Mouse (Mus musculus) frontal cortex, adult (tissue): ENCODE measurements around the gene Cldn6.
A peak's percentile ranks its signal among the peaks of the same experiment; 100 is the strongest.

Source experiments
- ATAC-seq: cut with Nextera tagmentation; 2 replicates; pipeline ENCODE4 v1.9.2; 2017; ENCODE audit warnings: mild to moderate bottlenecking, moderate library complexity, mixed read lengths; ENCODE audit not compliant: low TSS enrichment

The Cldn6 gene

GRCm38 (mm10) chr17:23675127-23675526 is 3.9 kb upstream of the Cldn6 start:
- no peak for ATAC-seq

GRCm38 (mm10) chr17:23675564-23676281 is 3.3 kb upstream of the Cldn6 start:
- no peak for ATAC-seq

DNA sequence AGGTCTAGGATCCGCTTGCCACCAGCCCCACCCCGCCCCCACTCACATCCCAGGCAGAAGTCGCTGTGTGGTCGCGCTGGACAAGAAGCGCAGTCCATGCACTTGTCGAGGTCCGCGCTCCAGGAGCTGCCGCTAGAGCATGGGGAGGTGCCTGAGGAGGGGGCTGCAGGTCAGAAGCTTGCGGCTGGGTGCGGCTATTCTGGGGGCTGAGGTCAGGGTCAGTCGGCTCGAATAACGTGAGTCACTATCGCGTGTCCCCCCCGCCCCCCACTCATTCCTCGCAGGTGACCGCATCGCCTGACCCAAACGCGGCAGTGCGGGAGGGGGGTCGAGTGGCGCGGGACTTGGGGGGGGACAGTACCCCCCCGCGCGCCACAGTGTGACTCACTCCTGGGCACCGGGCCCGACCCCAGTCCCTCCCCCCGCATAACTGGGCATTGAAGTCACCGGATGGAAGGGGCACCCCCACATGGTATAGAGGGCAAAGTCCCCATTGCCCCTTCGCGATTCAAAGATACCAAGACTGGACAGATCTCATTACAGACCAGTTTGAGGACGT is 2.5 kb upstream of the Cldn6 start:
- no peak for ATAC-seq

DNA sequence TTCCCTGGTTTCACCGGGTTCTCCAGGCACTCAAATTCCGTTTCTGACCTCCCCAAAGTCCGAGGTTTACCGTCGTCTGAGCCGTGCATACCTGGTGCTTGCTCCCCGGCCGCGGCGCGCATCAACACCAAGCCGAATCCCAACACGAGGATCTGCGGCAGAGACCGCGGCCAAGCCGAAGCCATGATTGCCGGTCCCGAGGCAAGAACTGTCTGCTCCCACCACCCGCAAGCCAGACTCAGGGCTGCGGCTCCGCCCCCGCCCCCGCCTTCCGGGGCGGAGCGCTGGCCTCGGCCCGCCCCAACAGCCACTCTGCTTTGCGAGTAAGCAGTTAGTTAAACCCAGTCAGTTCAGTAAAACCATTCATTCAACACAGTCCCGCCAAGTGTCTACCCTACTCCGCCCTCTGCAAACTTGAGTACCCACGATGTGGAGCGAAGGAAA is 1.8 kb upstream of the Cldn6 start, which contains the start of gene Tnfrsf12a:
Gene Tnfrsf12a, minus strand, starts transcription at position 233 of the 444 bp plus-strand sequence.
- peak; percentile 38 for ATAC-seq

- no peak for ATAC-seq
Measured at GRCm38 (mm10) chr17:23680336-23680735, 1.3 kb downstream of the Cldn6 start.

GRCm38 (mm10) chr17:23681086-23681485 is 2.0 kb downstream of the Cldn6 start:
- no peak for ATAC-seq

DNA sequence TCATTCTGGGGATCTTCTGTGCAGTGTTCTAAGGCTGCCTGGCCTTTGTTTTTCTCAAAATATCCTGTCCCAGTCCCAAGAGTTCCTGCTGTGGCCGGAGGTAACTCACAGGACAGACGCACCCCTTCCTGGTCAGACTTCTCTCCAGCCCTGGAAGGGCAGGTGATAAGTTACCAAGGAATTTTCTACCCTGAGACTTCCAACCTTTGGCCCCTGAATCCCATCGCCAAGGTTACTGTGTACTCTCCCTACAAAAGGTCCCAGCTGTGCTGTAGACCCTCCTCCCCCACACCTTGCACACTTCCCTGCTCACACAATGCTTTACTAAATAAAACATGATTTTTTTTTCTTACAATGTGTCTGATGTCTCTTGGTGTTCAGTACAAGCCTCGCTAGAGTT is 3.0 kb downstream of the Cldn6 start:
- ATAC-seq, result no peak

DNA sequence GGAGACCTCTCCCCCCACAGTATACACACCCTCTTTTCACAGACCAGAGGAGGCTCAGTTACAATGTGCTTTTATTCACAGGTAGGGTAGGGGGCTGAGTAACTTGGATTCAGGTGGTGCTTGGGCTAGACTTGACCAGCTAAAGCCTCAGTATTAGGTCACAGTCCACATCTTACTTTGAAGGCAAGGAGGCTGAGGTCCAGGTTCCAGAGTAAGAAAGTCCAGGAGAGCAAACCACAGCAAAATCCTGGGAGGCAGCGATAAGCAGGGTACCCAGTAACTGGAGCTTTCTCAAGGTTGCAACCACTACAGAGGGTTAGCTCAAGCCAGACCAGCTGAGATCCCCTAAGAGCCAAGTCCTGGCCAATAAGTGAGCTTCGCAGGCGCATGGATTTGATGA is 3.5 kb downstream of the Cldn6 start:
- ATAC-seq, result no peak

- ATAC-seq, result no peak
Measured at GRCm38 (mm10) chr17:23683226-23683625, 4.2 kb downstream of the Cldn6 start.

DNA sequence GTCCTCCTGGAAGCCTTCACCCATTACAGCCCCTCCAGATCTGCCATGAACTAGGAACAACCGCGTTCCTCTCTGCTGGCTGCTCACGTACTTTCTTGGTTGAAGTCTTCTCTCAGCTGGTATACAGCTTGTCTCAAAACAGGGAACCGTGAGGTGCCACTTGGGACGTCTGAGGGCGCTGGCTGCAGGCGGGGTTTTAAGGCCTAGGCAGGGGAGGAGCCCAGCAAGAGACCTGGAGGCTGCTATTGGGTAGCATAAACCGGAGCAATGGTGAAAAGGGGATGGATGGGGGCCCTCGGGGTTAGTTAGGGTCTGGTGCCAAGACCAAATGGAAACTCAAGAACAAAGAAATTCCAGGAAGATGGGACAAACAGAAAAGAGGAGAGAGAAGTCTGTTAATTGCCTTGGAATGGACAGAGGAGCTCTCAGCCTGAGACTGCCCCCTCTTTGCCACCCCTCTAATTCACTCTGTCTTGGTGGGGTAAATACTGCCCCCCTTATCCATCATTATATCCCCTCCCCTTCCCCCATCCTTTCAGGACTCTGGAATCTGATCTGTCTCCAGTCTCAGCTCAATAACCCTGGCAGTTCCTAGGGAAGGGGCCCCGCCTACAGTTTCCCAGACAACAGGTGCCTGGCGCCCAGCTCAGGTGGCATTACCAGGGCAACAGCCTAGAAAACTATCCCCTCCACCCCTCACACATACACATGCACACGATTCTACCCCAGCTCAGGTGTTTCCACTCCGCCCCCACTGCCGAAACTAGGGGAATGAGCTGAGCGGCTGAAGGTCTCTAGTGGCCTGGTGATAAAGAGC is 5.0 kb downstream of the Cldn6 start, which contains the start of gene Cldn9:
Gene Cldn9, minus strand, starts transcription at position 171 of the 817 bp plus-strand sequence.
- ATAC-seq, result no peak

- ATAC-seq, result no peak
Measured at GRCm38 (mm10) chr17:23694491-23694890, 15.4 kb downstream of the Cldn6 start.

DNA sequence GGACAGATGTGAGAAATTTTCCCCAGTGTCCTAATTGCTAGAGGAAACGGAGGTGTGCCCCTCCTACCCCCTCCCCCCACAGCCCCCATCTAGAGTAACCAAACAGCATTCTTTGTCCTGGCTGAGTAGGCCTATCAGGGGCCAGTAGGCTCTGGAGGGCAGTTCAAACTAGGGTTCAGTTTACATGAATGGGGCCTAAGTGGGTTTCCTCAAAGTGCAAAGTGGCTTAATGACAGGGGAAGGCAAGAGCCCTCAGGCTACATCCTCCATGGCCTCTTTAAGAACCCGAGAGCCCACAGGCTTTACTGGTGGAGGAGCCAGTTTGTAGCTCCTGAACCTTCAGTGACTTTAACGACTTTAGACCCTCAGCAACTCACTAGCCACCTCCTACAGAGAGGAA is 16.8 kb downstream of the Cldn6 start:
- ATAC-seq, result no peak

GRCm38 (mm10) chr17:23699131-23700077 is 20.4 kb downstream of the Cldn6 start:
- peak; percentile 53 for ATAC-seq

DNA sequence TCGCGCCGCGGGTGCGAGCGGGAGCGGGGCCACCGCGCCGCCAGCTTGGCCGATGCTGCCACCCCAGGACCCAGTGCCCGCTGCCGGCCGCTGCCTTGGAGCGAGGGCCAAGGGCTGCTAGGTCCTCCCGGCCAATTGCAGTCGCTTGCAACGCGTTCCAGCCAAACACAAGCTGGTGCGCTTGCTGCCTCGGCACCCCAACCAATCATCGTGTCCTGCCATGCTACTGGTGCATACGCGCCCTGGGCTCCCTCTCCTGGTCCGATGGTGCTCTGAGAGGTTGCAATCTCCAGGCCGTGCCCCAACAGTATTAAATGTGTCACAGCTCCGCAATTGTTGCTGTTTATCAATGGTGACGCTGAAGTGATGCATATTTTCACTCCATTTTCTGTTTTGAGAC is 21.0 kb downstream of the Cldn6 start:
- ATAC-seq, result peak; percentile 98

DNA sequence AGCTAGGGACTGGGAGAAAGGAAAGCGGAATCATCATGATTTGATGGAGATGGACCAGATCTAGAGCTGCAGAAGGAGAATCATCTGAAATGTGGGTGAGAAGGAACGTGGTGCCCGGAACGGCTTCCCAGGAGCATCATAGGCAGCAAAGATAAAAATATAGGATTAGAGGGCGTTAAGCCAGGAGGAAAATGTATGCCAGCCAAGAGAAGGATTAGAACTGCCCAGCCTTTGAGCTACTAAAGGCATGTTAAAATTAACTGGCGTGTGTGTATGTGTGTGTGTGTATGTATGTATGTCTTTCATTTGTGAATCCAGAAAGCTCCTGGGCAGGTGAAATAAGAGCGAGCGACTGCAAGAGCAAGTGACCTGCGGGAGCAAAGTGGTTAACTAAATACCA is 24.3 kb downstream of the Cldn6 start:
- no peak for ATAC-seq

DNA sequence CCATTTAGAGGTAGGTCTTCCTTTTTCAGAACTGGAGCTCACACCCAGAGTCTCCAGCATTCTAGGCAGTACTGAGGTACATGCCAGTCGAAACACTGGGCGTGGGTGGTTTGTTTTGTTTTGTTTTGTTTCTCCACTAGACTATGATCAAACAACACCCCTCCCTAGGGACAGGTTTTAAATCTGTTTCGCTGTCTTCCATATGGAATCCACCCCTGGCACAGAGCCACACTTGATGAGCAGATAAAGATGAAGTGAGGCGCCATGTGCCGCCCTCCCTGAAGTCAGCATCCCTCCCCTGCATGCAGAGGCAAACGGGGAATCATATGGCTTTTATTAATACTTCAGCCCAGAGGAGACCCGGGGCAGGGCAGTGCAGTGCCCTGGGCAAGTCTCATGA is 25.7 kb downstream of the Cldn6 start:
- no peak for ATAC-seq

DNA sequence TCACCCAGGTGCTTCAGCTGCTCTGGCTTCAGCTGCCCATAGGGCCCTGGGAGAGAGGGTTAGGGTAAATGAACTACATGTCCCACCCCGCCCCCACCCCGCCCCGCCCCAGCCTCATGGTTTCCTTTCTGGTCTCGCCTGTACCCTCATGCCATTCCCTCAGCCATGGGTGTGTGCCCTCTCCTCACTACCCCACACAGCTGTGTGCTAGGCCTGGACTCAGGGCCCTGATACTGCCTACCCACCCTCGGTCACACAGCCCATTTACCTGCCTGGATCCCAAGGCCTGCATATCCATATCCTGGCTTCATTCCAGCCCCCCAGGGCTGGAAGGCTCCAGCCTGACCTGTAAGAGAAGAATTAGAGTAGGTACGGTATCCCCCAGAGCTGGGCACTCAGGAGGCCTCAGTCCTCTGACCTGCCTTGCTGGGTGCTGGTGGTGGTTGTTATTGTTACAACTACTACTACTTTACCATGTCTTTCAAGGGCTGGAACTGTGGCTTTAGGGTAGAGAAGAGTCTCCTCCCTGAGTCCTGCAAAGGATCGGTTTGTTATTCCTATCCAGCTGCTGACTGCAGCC is 26.6 kb downstream of the Cldn6 start:
- ATAC-seq, result no peak

DNA sequence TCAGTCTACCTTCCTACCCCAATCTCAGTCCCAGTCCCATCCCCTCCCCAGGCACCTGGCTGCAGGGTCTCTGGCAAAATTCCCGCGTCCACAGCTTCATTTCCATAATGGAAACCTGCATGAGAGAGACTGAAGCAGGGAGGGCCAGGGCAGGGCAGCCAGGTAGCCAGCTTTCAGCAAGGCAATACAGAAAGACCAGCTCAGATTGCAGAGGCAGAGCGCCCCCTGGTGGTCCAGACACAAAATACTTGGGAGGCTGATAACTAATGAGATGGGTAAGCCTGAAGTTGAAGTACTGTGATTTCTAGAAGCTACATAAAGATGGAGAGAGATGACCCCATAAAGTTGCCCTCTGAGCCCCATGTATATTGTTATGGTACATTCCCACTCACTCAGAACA is 27.2 kb downstream of the Cldn6 start:
- peak; percentile 83 for ATAC-seq

GRCm38 (mm10) chr17:23717003-23717402 is 38.0 kb downstream of the Cldn6 start:
- ATAC-seq, result no peak

GRCm38 (mm10) chr17:23719455-23719854 is 40.4 kb downstream of the Cldn6 start:
- ATAC-seq, result no peak

DNA sequence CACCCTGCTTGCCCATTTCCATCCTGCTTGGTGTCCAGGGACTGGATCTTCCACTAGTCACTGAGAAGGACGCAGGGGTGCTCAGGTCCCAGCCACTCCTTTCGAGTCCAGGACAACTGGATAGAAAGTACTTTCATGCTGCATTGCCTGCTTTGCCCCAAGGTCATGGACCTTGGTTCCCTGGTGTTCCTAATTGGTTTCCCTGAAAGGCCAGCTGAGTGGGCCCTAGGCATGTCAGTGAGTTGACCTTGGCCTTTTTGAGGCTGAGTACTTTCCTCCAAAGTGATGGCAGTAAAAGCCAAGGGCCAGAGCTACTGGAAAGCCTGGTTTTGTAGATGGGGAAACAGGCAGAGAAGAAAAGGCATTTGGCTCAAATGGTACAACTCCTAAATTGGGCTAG is 42.8 kb downstream of the Cldn6 start:
- ATAC-seq, result no peak
